Mouse (Mus musculus) right cerebral cortex, postnatal 36 days (tissue): ENCODE data around the gene Inpp5k.
"Not testable (repeated sequence)": the region's sequence is repeated elsewhere in the genome, so short reads cannot be mapped to it uniquely, and the experiment has no call there.

Source experiments
- DNase-seq, 2 experiments: peaks; one replicate each; pipeline ENCODE4 v3.0.0; 2022; ENCODE audit warnings: low spot score in 2 of 2, mixed read lengths in 1 of 2

Inpp5k gene

DNA sequence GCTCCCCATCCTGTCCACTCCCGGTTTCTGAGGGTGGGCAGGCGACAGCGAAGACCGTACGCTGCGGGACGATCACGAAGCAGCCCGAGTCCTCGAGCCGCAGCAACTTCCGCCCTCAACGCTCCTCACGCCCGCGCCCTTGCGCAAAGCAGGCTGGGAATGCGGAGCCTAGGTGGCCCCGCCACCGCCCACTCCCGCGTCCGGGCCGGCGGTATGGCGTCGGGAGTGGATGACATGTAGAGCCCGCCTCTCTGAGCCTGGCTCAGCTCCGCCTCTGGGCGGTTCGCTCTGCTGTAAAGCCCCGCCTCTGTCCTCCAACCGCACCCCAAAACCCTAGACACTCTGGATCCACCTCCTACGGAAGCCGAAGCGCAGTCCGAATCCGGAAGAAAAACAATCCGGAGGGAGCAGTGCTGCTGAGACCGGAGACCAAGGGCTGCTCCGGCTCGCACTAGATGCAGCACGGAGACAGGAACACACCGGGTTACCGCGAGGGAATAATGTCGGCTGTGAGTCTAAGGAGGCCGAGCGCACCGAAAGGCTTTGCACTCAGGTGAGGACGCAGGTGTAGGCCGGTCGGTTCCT is at the start of gene Inpp5k:
Inpp5k (plus strand) TSS at position 344 of the 585 bp plus-strand sequence.
- peak; percentile 96 to 98 for DNase-seq

DNA sequence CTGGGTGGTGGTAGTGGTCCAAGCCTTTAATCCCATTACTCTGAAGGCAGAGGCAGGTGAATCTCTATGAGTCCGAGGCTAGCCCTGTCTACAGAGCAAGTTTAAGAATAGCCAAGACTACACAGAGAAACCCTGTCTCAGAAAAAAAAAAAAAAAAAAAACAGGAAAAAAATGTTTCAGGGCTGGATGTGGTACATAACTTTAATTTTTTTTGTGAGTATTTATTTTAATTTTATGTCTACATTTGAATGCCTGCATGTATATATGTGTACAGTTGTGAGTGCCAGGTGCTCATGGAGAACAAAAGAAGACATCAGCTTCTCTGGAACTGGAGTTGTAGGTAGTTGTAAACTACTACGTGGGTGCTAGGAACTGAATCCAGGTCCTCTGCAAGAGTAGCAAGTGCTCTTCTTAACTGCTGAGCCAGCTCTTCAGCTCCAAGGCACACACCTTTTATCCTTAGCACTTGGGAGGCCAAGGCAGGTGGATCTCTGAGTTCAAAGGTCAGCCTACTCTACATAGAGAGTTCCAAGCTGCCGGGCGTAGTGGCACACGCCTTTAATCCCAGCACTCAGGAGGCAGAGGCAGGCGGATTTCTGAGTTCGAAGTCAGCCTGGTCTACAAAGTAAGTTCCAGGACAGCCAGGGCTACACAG is 49.2 kb upstream of the Inpp5k start:
- no peak for DNase-seq

DNA sequence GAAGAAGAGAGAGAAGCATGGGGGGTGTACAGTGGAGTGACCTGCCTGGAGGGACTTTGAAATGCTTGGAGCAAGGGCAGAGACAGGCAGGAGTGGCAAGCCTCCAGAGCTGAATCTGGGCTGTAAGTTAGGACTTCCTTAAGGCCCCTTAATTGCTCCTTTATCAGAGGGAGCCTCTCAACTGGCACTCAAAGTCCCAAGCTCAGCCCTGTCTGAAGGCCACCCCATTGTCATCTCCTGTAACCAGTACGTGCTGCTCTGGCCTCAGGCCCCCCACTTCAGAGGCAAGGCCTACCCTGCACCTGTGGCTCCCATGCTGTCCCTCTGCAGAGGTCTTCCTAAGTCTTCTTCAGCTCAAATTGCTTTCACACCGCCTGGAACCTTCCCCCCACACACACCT is 47.3 kb upstream of the Inpp5k start:
- no peak for DNase-seq

DNA sequence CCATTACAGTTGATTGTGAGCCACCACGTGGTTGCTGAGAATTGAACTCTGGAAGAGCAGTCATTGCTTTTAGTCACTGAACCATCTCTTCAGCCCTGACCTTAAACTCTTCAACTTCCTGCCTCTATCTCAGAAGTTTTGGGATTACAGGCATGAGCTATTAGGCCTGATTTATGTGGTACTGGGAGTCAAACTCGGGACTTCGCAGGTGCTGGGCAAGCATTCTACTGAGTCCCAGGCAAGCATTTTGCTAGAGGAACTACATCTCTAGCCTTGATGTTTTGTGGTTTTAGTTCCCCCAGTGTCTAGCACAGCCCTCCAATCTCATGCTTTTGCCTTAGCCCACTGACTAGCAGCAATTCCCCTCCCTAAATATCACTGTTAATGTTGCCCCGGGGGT is 45.7 kb upstream of the Inpp5k start:
- no peak for DNase-seq

DNA sequence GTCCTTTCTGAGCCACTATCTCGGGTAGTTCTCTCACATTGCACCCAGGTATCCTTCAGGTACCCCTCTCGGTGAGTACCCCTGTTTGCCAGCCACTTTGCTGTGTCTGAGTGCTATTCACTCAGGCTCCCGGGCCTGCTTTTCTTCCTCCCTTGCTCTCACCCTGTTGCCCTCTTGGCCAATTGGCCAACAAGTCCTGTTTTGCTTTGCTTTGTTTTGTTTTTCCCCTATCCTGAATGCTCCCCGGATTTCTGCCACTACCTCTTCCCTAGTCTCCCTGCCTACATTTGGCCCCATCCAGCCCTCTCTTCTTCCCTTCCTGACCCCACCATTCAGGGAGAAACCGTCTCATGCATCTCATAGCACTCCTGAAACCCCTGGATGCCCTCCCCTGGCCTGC is 44.8 kb upstream of the Inpp5k start:
- DNase-seq: no peak

DNA sequence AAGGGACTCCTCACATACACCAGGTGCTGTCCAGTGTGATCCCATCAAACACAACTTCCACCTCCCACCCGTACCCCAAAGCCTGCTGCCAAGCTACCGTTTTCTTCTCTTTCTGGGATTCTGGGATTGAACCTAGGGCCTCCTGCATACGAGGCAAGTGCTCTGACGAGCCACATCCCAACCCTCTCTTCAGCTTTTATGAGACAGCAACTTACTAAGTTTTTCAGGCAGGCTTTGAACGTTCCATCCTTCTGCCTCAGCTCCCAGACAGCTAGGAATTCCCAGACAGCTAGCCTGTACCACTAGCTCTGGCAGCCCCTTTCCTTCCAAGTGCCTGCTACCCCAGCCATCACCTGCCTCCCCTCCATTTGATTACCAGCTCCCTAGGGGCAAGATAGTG is 43.8 kb upstream of the Inpp5k start:
- no peak for DNase-seq

DNA sequence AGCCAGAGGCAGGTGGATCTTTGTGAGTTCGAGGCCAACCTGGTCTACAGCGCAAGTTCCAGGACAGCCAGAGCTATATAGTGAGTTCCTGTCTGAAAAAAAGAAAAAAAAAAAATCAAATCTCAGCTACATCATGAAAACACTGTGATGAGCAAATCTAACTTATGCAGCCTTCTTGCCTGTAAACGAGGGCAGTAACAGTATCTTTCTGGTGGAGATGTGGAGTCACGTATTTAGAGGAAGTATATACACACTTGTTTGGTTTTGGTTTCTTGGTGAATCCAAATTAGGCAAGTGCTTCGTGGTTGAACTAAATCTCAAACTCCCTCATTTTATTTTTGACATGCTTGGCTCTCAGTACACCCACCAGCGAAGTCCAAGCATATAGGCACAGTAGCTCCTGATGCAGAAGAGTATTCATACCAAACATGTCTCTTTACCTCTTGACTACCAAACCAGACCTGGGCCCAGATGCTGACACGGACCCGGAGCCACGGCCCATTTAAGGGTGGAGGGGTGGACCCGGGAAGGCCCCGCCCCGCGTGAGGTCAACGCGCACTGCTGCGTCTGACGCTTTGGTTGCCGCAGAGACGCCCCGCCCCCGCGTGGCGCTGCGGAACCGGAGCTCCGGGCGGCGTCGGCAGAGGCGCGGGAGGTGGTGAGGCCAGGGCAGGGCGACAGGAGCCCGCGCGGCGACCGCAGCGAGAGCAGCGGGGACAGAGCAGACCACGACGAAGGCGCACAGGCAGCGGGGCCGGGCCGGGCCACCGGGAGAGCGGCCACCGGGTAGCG is 43.1 kb upstream of the Inpp5k start, which contains the start of gene Pitpna:
Pitpna (plus strand) TSS at position 605 of the 792 bp plus-strand sequence.
- DNase-seq: peak; percentile 94 to 95

DNA sequence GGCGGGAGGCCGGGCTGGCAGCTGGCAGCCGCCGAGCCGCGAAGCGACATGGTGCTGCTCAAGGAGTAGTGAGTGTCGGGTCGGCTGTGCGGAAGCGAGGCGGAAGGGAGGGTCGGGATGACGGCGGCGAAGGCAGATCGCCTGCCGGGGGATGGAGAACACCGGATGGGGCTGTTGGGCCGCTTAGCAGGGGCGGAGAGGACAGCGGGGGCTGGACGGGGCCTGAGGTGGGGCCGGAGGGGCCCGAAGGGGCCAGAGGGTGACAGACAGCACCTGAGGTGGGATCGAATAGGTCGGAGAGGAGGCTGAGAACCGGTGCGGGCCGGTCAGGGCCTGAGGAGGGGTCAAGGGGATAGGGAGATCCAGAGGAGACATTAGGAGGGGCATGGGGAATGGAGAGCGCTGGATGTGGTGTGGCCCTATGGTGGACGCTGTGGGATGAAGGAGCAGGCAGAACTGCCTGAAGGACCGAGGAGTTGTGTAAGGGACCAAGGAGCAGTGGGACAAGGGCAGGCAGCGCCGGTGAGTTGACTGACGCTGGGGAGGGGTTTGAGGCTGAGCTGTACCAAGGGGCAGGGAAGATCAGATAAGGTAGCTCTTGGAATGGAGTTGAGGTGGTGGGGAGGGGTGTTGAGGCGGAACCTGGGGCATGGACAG is 42.4 kb upstream of the Inpp5k start:
- DNase-seq: no peak

DNA sequence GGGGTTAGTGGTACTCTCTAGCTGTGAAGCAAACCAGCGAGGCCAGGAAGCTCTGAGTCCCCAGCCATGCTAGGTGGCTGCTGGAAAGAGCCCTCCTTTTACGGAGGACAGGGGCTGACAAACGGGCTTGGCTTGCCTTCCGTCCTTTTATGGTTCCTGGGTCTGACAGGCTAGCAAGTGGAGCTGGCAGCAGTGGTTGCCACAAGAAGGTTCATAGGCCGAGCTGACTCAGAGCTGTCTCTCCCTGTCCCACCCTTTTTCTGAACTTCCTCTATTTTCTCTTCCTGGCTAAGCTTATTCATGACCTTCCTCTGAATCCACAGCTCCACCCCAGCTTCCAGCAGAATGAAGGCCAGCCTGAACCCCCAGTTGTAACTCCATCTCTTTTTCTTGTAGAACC is 38.2 kb upstream of the Inpp5k start:
- DNase-seq: no peak

DNA sequence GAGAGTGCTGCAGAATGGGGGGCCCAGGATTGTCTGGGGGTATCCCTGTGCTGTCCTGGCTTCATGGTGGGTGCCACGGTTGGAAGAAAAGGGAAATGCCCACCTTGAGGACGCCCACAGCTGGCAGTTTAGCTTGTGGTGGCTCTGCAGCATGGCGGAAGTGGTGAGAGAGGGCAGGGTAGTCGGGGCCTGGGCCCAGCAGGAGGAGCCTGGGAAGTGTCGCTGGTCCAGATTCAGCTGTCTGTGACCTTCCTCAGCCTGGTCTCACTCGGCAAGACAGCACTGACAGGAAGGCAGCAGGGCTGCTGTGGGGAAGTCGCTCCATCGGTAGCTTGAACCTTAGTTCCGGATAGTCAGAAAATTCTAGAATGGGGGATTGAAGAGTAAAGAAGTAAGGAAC is 36.4 kb upstream of the Inpp5k start:
- no peak for DNase-seq

DNA sequence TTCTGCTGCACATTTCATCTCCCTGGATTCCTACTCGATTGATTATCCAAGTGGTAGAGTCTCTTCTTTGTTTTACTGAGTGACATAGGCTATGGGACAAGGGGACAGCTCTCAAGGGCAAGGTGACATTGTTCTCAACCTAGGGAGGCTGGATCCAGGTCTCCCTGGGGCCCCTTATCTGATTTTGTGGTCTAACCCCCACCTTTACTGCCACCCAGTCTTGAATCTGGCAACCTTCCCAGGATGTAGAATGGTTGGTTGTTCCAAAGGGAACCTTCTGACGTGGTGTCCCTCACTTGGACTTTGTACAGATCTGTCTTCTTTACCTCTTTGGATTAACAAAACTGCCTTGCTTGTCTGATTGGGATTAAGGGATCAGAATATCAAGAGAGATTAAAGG is 35.4 kb upstream of the Inpp5k start:
- DNase-seq: no peak

DNA sequence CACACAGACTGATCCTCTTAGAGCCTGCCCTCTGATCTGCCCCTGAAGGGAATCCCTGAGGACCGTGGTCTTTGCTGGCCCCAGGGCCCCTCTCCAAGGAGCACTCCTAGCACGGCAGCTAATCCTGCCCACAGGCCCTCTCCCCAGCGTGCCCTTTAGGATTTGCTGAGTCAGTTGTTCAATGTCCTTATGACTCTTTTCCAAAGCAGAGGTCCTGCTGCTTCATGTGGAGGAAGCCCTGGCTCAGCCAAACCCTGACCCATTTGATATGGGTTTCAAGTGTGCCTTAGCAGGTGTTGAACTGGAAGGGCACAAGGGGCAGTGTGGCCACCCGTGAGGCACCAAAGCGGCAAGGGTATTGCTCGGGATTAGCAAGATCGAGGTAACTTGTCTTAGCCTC is 35.0 kb upstream of the Inpp5k start:
- DNase-seq: no peak

DNA sequence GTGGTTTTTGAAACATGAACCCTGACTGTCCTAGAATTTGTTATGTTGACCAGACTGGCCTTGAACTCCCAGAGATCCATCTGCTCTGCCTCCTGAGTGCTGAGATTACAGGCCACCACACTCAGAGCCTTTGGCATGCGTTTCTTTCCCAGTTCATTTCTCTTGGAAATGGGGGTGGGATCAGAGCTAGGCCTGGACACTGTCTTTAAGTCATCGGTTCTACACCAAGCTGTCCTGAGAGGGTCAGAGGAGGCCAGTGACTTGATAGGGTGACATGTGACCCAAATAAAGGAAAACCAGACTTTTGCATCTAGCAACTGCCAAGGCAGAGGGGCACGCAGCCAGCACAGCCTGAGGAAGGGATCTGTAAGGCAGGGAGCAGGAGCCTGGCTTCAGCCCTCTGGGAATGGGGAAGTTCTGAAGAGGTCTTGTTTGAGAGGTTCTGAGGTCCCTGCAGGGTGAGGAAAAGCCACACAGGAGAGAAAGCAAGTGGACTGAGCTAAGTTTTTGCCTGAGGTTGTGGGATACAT is 34.0 kb upstream of the Inpp5k start:
- no peak for DNase-seq

DNA sequence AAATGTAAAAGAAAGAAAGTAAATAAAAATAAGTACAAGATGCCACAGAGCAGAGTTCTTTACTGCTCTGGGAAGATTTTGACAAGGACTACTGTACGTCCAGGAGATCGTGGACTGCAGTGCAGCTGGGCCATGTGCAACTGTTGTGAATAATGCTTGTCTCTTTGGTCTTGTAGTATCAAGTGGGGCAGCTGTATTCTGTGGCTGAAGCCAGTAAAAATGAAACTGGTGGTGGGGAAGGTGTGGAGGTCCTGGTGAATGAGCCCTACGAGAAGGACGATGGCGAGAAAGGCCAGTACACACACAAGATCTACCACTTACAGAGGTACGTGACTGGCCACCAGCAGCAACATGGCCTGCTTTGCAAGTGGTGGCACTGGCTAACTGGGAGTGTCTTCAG is 32.8 kb upstream of the Inpp5k start:
- no peak for DNase-seq

DNA sequence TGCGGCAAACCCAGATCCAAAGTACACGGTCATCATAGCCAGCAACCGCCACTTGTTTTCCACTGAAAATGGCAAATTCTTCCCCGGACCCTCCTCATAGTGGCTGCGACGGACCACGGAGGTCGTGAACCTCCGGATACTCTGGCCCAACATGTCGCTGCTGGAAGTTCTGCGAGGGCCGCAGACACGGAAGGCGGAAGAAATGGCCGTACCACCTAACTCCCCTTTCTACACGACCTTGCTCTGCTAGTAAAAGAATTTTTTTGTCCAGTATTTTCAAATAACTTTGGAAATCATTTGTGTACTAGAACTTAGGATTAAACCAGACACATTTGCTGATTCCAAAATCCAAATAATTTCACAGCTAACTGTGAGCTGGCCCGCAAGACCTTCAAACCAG is 31.0 kb upstream of the Inpp5k start:
- DNase-seq: not testable (repeated sequence)

DNA sequence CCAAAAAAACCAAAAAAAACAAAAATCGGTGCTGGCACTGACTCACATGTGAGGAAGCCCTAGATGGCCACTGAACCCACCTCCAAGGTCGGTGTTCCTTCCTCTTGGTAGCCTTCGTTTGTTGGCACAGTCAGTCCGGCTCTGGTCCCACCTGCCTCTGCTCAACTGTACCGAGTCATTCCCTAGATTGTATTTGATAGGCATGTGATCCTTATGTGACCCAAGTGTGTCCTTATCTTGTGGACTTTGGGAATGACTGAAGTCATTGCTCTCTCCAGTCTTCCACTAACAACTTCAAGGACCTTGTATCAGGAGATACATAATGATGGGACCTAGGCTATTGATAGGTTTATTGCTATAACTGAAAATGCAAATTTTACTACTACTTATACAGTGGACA is 26.0 kb upstream of the Inpp5k start:
- no peak for DNase-seq

DNA sequence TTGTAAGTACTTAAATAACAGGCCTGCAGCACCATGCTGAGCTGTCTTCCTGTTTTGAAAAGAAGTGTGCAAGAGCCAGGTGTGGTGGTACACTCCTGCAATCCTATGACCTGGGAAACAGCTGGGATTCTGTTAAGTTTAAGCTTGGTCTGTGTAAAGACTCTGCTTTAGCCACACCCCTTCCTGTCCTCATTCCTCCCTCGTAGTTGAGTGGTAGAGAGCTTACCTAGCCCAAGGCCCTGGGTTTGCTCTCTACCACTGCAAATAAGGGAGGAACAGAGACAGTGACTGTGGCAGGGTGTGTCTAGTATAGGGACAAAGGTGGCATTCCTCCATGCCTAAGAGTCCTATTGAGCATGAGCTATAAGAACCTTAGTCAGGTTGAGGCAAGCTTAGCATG is 25.5 kb upstream of the Inpp5k start:
- DNase-seq: no peak

DNA sequence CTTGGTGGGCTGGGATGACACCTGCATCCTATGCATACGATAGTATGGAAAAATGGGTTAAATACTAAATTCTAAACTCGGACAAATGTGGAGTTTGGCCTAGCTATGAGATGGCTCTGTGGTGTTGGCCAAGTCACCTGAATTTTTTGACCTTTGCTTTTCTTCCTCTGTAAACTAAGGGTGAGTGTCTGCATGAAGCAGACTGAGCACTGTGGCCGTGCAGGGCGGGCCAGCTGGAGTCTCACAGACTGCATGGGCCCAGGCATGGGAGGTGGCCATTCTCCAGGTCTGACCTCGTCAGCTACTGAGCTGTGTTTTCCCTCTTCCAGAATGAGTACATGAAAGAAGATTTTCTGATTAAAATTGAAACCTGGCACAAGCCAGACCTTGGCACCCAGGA is 22.0 kb upstream of the Inpp5k start:
- no peak for DNase-seq

DNA sequence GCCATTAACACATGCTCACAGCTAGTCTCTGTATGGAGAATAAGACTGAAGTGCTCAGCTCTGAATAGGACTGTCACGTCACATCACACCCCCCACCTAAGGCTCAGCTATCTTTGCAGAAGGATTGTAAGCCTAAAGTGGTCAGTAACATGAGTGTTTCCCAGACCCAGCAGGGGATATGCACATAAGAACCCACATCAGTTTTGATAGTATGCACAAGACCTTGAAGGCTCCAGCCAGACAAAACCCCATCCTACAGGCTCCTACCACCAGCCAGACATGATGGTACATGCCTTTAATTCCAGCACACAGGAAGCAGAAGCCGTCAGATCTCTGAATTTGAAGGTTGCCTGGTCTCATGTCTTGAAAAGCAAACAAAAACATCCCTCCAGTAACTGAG is 20.8 kb upstream of the Inpp5k start:
- no peak for DNase-seq

DNA sequence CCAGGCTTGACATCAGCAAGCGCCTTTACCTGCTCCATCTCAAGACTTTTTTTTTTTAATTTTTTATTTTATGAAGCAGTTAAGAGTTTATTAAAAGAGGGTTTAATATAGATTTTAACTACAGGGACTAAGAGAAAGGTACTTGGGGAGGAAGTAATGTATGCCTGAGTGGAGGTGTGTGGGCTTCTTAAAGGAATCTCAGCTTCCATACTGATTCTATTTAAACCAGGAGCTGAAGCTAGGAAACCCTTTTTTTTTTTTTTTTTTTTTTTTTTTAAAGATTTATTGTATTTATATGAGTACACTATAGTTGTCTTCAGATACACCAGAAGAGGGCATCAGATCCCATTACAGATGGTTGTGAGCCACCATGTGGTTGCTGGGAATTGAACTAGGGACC is 16.0 kb upstream of the Inpp5k start:
- no peak for DNase-seq

DNA sequence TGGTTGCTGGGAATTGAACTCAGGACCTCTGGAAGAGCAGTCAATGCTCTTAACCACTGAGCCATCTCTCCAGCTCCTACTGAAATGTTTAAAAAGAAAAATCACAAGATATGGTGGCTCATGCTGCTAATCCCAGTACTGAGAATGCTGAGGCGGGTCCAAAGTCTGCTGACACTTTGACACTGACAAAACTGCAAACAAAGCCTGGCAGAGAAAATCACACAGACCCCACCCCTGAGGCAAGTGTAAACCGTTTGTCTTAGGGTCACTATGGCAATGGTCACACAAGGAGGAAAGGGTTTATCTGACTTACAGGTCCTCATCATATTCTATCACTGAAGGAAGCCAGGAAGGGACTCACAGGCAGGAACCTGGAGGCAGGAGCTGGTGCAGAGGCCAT is 15.2 kb upstream of the Inpp5k start:
- DNase-seq: no peak

DNA sequence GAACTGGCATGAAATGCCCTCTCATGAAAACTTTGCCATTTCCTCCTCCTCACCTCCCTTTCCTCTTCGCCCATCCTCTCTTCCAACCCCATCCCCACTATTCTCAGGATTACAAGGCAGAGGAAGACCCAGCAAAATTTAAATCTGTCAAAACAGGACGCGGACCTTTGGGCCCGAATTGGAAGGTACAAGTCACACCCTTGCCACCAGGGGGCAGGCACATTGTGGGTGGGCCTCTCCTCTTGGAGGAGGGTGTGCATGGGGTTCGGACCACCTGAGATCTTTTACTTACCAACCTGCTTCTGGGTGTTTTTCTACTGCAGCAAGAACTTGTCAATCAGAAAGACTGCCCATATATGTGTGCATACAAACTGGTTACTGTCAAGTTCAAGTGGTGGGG is 11.7 kb upstream of the Inpp5k start:
- DNase-seq: no peak
